ENCODE assay signal across 8 mouse cellular contexts in genomic region chr7:99107566-99107965, GRCm38 (mm10). TPM values are rescaled to one million over a fixed set of nuclear protein-coding genes. Genes with fewer than 3 reads are reported as not detected.
A peak's percentile ranks its signal among the peaks of the same experiment; 100 is the strongest.
DNase-seq lines count a peak whose midpoint lies in the region; ATAC-seq and TF ChIP-seq lines count a peak whose summit lies in the region.

No protein-coding gene starts in this region.

- H3K79me2 ChIP-seq in heart, adult 2 months (replicated peaks; ENCODE audit: control insufficient read depth, insufficient read depth, low read length) = 0 out of 2 replicates have a peak, but pooled peaks cover 1% of the 10 kb centered on the region

- DNase-seq in heart, adult 2 months = no peak
- DNase-seq in embryo, embryonic 10.5 days (ENCODE audit: low spot score) = peak; percentile 88
- no peak for DNase-seq in spleen, postnatal 14 days (ENCODE audit: low spot score in 2 of 2)
- no peak for DNase-seq in adrenal gland, adult 18-20 months (ENCODE audit: low spot score in 2 of 2)

- intact Hi-C loops in heart, adult 2 months (cut with DNase I) = loop anchor here (1.0 to 5.0 kb wide), 2 partner anchors 44 to 145 kb away; no protein-coding TSS in a partner anchor

- H3K4me3 ChIP-seq in heart, adult 2 months = no peak overlapping the region
- H3K4me3 ChIP-seq in heart, embryonic 11.5 days (ENCODE audit: low read depth, low read length) = no peak overlapping the region
- H3K4me3 ChIP-seq in midbrain, embryonic 13.5 days (replicated peaks) = no peak overlapping the region
- no peak overlapping the region for H3K4me3 ChIP-seq in midbrain, embryonic 15.5 days

- peaks cover 4% of the 10 kb centered on the region; the same call in 1 of the 2 replicates for H3K4me1 ChIP-seq in heart, adult 2 months (ENCODE audit: control insufficient read depth, insufficient read depth, low read length)
- H3K4me1 ChIP-seq in heart, embryonic 11.5 days (ENCODE audit: control insufficient read depth, insufficient read depth, low read length) = peaks cover 12% of the 10 kb centered on the region
- peaks cover 2% of the 10 kb centered on the region for H3K4me1 ChIP-seq in midbrain, embryonic 13.5 days (replicated peaks)
- H3K4me1 ChIP-seq in midbrain, embryonic 15.5 days = peaks cover 5% of the 10 kb centered on the region; the same call in 1 of the 2 replicates

- WGBS in heart, adult 2 months = 54% methylated on average over 3 of the region's 3 CpGs
- 46% methylated on average over 3 of the region's 3 CpGs for WGBS in heart, embryonic 11.5 days (ENCODE audit: insufficient replicate concordance)
- WGBS in midbrain, embryonic 13.5 days = 49% methylated on average over 3 of the region's 3 CpGs
- 47% methylated on average over 3 of the region's 3 CpGs for WGBS in midbrain, embryonic 15.5 days

- TF ChIP-seq EP300 in heart, adult 2 months (IDR thresholded peaks at IDR 0.05; ENCODE audit: insufficient read depth, low read depth, low read length) = no peak

- no peak overlapping the region for H3K9ac ChIP-seq in heart, adult 2 months (ENCODE audit: low read depth, low read length)
- no peak overlapping the region for H3K9ac ChIP-seq in heart, embryonic 11.5 days (ENCODE audit: low read depth, low read length)
- no peak overlapping the region for H3K9ac ChIP-seq in midbrain, embryonic 13.5 days (replicated peaks)
- H3K9ac ChIP-seq in midbrain, embryonic 15.5 days = no peak overlapping the region

- no peaks in the 10 kb centered on the region for H3K9me3 ChIP-seq in heart, embryonic 11.5 days (replicated peaks; ENCODE audit: control insufficient read depth, low read length)
- H3K9me3 ChIP-seq in midbrain, embryonic 13.5 days = no peaks in the 10 kb centered on the region
- no peaks in the 10 kb centered on the region for H3K9me3 ChIP-seq in midbrain, embryonic 15.5 days

- TF ChIP-seq CTCF in heart, adult 2 months (IDR thresholded peaks at IDR 0.05) = peak; percentile 82

- TF ChIP-seq POLR2A in heart, adult 2 months (IDR thresholded peaks at IDR 0.05; ENCODE audit: insufficient read depth, low read depth, low read length) = no peak

- no peaks in the 10 kb centered on the region for H3K36me3 ChIP-seq in heart, adult 2 months (ENCODE audit: control insufficient read depth, insufficient read depth, low read length)
- no peaks in the 10 kb centered on the region for H3K36me3 ChIP-seq in heart, embryonic 11.5 days (ENCODE audit: control insufficient read depth, insufficient read depth, low read length)
- no peaks in the 10 kb centered on the region for H3K36me3 ChIP-seq in midbrain, embryonic 13.5 days
- no peaks in the 10 kb centered on the region for H3K36me3 ChIP-seq in midbrain, embryonic 15.5 days (replicated peaks)

- H3K27ac ChIP-seq in heart, adult 2 months = no peak overlapping the region
- no peak overlapping the region for H3K27ac ChIP-seq in heart, embryonic 11.5 days (ENCODE audit: low read depth, low read length)
- H3K27ac ChIP-seq in midbrain, embryonic 13.5 days = no peak overlapping the region
- H3K27ac ChIP-seq in midbrain, embryonic 15.5 days = no peak overlapping the region

- no peak for ATAC-seq in heart, embryonic 11.5 days (replicated peaks; ENCODE audit: insufficient number of reproducible peaks, low FRiP score, low TSS enrichment)
- ATAC-seq in midbrain, embryonic 13.5 days = 0 out of 2 replicates have a peak, but pooled peaks have one; percentile 63
- ATAC-seq in midbrain, embryonic 15.5 days (replicated peaks) = no peak
- 0 out of 2 replicates have a peak, but pooled peaks have one; percentile 33 for ATAC-seq in monocyte, adult 5-6 weeks (replicated peaks; ENCODE audit: insufficient number of reproducible peaks, low FRiP score, low TSS enrichment, poor library complexity, severe bottlenecking)

- no peak overlapping the region for H3K4me2 ChIP-seq in heart, embryonic 11.5 days
- H3K4me2 ChIP-seq in midbrain, embryonic 13.5 days (replicated peaks) = no peak overlapping the region
- no peak overlapping the region for H3K4me2 ChIP-seq in midbrain, embryonic 15.5 days

- no peaks in the 10 kb centered on the region for H3K27me3 ChIP-seq in heart, adult 2 months (ENCODE audit: control insufficient read depth, insufficient read depth, low read length)
- H3K27me3 ChIP-seq in heart, embryonic 11.5 days (ENCODE audit: control insufficient read depth, insufficient read depth, low read length) = no peaks in the 10 kb centered on the region
- H3K27me3 ChIP-seq in midbrain, embryonic 13.5 days = no peaks in the 10 kb centered on the region
- no peaks in the 10 kb centered on the region for H3K27me3 ChIP-seq in midbrain, embryonic 15.5 days (replicated peaks)

RNA-seq across cellular contexts. Expression of gene Uvrag, which starts 33.4 kb away (rescaled TPM):
- total RNA-seq in heart, adult 2 months (2021) = 10 to 100 TPM; 21.0 to 22.1 TPM
- polyA plus RNA-seq in heart, adult 2 months (2012; rRNA removed) = 5.9 and 9.1 TPM in 2 replicates
- polyA plus RNA-seq in heart, embryonic 11.5 days (2014; fragmentation: Nextera tagmentation; extraction: Ambion mirVana) = 14.5 and 16.7 TPM in 2 replicates
- polyA plus RNA-seq in midbrain, embryonic 13.5 days (2015; fragmentation: Nextera tagmentation; extraction: Ambion mirVana) = 13.1 and 16.3 TPM in 2 replicates
- 16.8 and 18.2 TPM in 2 replicates for polyA plus RNA-seq in midbrain, embryonic 15.5 days (2015; fragmentation: Nextera tagmentation; extraction: Ambion mirVana)
- 90.8 to 94.9 TPM (median 92.1 TPM) in 3 replicates for total RNA-seq in monocyte, adult 5-6 weeks (2017)
- 10 to 100 TPM; 15.4 to 29.0 TPM for total RNA-seq in adrenal gland, adult 18-20 months (2021)

Comparison
In these comparisons a context has a peak if more than half of its experiments do, and no peak if none do; other contexts are left out.
1. ATAC-seq: peak in midbrain, embryonic 13.5 days (single experiment) and monocyte, adult 5-6 weeks (single experiment); none in heart, embryonic 11.5 days (single experiment) and midbrain, embryonic 15.5 days (single experiment).